Mouse (Mus musculus) left cerebral cortex, adult 11 months (tissue): ENCODE measurements at regions not wholly inside any gene's neighbourhood (a gene's known extent, or its start where the extent isn't known, plus 50 kb on each side); places are given as distances from the start of the nearest gene placed in this dataset.
"Not testable (repeated sequence)": the region's sequence is repeated elsewhere in the genome, so short reads cannot be mapped to it uniquely, and the experiment has no call there.

Source experiments
- DNase-seq: peaks from one replicate; pipeline ENCODE4 v3.0.0; 2022; ENCODE audit warnings: low spot score

- no peak for DNase-seq
Measured at GRCm38 (mm10) chr10:11515144-11515543, 171.9 kb downstream of the Epm2a start.

GRCm38 (mm10) chr10:11517122-11517521 is 173.9 kb downstream of the Epm2a start:
- DNase-seq = no peak

GRCm38 (mm10) chr10:11531343-11531742 is 188.1 kb downstream of the Epm2a start:
- no peak for DNase-seq

GRCm38 (mm10) chr10:11555376-11555775 is 212.2 kb downstream of the Epm2a start:
- not testable (repeated sequence) for DNase-seq

DNA sequence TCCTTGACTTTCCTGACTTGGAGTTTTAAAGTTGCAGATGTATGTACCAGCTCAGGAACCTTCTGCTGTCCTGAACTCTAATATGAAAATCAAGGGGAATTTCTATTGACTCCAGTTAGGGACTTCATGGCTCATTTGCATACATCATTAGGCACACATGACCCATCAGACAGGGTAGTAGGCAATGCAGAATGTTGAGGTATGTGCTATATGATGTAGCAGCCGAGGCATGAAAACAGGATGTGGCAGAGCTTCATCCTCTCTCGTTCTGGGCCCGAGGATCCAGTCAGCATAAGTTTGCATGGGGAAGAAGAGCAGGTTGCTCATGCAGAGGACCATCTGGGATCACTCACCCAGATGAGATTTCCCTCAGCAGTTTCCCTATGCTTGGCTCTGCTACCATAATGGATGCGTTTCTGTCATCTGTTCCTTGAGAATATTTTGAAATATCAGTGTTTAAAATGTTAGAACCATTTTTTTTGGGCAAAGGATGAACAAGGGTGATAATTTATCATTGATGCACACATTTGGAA is 227.4 kb downstream of the Epm2a start:
- DNase-seq = no peak

DNA sequence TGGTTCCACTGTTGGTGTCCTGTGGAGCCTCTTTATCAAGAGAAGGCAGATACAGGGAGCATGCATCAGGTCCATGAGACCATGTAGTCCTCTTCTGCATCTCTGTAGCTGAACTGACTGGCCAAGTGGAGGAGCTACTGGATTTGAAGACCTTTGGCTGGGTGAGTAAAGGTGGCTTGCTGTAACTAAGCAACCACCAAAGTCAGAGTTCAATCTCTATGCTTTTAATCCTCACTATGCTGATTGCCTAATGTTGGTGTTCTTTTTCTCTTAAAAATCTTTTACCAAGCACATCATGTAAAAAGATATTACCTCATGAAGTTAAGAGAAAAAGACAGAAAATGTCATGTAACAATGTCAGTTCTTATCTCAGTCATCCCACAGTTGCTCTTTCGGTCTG is 265.2 kb downstream of the Epm2a start:
- DNase-seq = no peak

GRCm38 (mm10) chr10:11609092-11609491 is 265.9 kb downstream of the Epm2a start:
- not testable (repeated sequence) for DNase-seq

- no peak for DNase-seq
Measured at GRCm38 (mm10) chr10:11648151-11648550, 304.9 kb downstream of the Epm2a start.

DNA sequence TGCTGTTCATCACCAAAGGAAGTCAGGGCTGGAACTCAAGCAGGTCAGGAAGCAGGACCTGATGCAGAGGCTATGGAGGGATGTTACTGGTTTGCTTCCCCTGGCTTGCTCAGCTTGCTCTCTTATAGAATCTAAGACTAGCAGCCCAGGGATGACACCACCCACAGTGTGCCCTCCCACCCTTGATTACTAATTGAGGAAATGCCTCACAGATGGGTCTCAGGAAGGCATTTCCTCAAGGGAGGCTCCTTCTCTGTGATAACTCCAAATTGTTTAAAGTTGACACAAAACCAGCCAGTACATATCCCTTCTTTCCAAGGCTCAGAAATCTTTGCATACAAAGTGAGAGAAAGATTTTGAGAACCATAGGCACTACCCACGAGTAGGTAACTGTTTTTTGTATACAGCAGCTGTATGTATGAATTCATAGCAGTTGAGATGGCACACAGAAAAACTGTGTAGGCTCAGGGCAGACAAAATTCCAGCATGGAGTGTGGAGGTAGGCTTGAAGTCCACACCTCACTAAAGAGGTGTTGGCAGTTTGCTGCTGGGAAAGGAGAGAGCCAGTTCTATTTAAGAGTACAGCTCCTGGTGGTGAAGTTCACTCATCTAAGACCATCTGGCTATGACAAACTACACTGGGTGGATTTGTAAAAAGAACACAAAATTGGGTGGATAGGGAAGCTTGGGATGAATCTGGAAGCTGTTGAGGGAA is 317.0 kb downstream of the Epm2a start:
- peak; percentile 51 for DNase-seq

GRCm38 (mm10) chr10:11661660-11662250 is 318.6 kb downstream of the Epm2a start:
- DNase-seq = no peak

- no peak for DNase-seq
Measured at GRCm38 (mm10) chr10:11709742-11710141, 366.5 kb downstream of the Epm2a start.

DNA sequence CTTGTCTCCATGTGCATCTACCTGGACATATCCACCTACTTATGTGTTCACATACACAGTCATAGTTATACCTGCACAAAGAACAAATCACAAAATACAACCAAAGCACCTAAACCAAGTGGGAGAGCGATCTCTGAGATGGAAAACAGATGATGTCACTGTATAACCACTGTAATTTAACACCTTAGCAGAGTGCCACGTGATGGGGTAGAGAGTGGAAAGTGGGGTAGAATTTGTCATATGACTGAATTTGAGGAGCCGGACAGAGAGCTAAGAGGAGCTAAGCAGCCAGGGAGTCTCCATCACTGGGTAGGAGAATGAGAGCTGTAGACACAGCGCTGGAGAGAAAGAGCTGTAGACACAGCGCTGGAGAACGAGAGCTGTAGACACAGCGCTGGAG is 381.6 kb downstream of the Epm2a start:
- DNase-seq = no peak

- no peak for DNase-seq
Measured at GRCm38 (mm10) chr10:11729536-11729935, 386.3 kb downstream of the Epm2a start.

DNA sequence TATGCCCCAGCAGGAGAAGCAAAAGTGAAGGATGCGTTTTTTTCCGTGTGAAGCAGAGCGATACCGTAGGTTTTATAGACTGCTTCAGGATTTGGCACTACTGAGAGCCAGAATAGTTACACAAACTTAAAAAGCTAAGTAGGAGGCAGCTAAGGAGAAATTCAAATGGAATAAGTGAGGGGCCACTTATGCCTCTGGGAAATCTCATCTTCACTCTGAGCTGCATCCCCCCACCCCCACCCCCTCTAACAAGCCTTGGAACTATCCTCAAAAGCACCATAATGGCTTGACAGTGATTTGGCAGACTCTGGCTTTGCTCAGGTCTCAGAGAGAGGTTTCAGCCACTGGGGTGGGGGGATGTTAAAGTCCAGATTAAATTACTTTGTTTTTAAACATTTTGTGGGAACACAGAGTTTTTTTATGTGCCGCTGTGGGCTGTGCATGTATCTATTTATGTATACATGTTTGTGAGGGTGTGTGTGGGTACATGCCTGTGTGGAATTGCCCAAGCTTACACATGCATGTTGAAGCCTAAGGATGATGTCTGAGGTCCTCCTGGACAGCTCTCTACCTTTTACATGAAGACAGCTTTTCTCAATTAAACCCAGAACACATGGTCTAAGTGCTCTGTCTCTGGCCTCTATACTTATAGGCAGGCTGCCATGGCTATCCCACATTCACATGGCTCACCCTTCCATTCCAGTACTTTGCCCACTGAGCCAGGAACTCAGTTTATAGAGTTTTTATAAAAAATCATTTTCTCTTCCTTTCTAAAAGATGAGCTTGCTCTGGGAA is 396.6 kb downstream of the Epm2a start:
- DNase-seq = no peak

DNA sequence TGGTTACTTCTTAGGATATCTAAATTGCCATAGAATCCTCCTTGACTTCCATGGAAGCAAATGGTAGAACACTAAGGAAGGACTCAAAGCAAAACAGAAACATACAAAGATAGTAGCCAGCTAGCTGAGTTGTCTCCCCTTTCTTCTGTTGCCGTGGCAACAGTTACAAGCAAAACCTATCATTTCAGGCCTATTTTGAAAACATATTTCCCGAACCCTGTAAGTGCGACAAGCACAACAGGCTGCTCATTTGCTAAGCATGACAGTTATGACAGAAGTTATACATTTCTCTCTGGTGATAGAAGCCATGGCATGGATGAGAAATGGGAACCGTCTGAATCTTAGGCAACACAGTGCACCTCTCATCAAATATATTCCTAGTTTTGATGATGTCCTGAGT is 402.4 kb downstream of the Epm2a start:
- DNase-seq = no peak

DNA sequence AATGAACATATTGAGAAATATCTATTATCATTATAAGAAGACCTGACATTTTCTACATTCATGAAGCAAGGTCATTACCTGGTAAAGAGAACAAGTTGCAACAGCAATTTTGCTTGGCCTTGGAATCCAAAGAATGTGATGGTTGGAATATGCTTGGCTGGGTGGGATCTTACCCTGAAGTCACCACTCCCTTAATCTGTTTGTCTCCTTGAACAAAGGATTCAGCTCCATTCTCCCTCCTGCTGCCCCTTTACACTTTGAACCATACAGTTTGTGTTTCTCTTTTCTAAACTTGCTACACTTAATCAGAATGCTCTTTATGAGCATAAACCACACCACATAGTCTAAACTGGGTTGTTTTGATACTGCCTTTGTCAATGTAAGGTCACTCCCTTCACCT is 403.8 kb downstream of the Epm2a start:
- DNase-seq = no peak

GRCm38 (mm10) chr10:11755105-11755730 is 412.0 kb downstream of the Epm2a start:
- no peak for DNase-seq

DNA sequence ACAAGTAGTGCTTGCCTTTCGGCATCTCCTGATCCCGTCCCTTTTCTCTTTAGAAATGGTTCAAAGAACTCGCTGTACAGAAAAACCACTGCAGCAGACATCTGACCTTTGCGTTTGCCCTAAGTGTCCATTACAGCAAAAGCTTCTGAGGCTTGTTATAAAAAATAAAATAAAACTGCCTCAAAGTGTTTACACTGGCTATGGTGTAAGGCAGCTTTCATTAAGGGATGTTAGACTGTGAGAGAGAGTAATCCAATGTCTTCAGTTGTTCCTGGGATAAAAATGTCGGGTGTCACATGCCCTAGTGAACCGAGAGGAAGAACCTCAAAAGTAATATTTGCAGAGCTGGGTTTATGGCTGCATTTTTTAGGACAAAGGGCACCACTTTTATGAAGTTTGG is 434.7 kb downstream of the Epm2a start:
- DNase-seq = no peak

- no peak for DNase-seq
Measured at GRCm38 (mm10) chr10:11780302-11780701, 437.1 kb downstream of the Epm2a start.

- peak; percentile 18 for DNase-seq
Measured at GRCm38 (mm10) chr10:11787240-11787639, 444.0 kb downstream of the Epm2a start.

GRCm38 (mm10) chr10:11799510-11799909 is 456.3 kb downstream of the Epm2a start:
- no peak for DNase-seq
